Mouse (Mus musculus) cortical plate, adult 2 months (tissue): ENCODE measurements around the gene Nudt16l1.

Experiments
- CTCF ChIP-seq: fragments of 200-500 bp; IDR thresholded peaks from 2 replicates; pipeline ENCODE4 v1.5.1; 2011; ENCODE audit warnings: mild to moderate bottlenecking, control low read depth, low read length; ENCODE audit not compliant: insufficient read depth; ENCODE audit errors: extremely low read depth
- POLR2A ChIP-seq: fragments of 200-500 bp; IDR thresholded peaks from 2 replicates; pipeline ENCODE4 v1.6.1; 2011; ENCODE audit warnings: mild to moderate bottlenecking, low read length, control low read depth; ENCODE audit not compliant: insufficient read depth; ENCODE audit errors: extremely low read depth

DNA sequence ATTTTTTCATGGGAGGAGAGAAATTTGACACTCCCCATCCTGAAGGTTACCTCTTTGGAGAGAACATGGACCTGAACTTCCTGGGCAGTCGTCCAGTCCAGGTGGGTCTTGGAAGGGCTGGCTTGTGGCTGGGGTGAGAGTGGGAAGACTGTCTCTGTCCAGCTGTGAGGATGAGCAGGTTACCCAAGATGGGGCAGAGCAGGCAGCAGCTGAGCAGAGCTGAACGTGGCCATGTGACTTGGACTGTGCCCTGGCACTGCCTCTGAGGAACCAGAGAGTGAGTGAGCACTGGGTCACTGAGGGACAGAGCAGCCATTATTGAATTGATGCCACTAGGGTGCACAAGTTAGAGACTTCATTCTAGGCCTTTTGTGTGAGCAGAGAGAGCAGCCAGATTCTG lies 31.2 kb upstream of the Nudt16l1 start:
- TF ChIP-seq CTCF (no peak), POLR2A (no peak)
